8 mouse cellular contexts compared by ENCODE assay signal in the genomic region with DNA sequence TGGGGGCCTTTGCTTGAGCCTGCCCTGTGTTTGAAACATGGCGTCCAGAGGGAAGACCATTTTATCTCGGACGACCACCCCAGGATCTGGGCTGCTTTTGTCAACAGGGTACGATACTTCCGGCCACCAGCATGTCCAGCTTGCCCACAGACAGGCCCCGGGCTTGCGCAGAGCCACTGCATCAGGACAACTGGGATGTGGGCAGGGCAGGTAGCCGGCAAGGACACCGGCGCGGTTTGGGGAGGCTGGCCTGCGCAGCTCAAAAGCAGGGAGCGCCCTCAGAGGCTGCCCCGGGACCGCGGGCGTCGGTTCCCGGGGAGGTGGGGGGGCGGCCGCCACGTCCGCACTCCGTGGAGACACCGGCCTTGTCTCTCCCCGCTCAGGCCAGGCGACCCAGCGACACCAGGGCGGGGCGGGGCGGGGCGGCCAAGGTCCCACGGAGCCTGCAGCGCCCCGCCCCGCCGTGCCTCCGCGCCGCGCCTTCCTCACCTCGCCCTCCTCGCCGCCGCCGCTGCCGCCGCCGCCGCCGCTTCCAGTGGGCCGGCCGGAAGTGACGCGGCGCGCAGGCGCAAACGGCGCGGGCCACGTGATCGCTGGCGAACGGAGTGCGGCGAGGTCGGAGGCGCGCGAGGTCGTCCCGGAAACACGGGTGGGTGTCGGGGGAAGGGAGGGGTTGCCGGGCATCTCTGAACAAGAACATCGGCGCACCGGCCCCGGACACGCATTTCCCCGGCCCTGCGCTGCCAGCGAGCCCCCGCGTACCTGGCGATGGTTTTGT. TPM values are rescaled to one million over a fixed set of nuclear protein-coding genes. Genes with fewer than 3 reads are reported as not detected.
DNase-seq lines count a peak whose midpoint lies in the region; ATAC-seq and TF ChIP-seq lines count a peak whose summit lies in the region.

TSS of gene Mcrip1 (minus strand) at position 560 of the 778 bp plus-strand sequence.

- peak; percentile 82; the same call in 1 of the 2 replicates for ATAC-seq in cerebellum, adult (ENCODE audit: insufficient number of reproducible peaks, low FRiP score, low TSS enrichment)
- peak; percentile 94 for ATAC-seq in forebrain, embryonic 13.5 days
- ATAC-seq in heart, postnatal 0 days (ENCODE audit: insufficient read depth, low read depth), result peak; percentile 89
- ATAC-seq in liver, embryonic 15.5 days (ENCODE audit: insufficient read depth), result peak; percentile 92
- peak; percentile 87 for ATAC-seq in neural tube, embryonic 11.5 days (ENCODE audit: insufficient read depth, low FRiP score, low TSS enrichment)
- ATAC-seq in stomach, embryonic 16.5 days (ENCODE audit: insufficient read depth, low FRiP score), result peak; percentile 89

- peak within 1 kb of the TSS; percentile 33; the same call in 1 of the 2 replicates for H3K27ac ChIP-seq in ES-Bruce4 (ENCODE audit: insufficient read depth, low read length)
- peak within 1 kb of the TSS; percentile 81 for H3K27ac ChIP-seq in forebrain, embryonic 13.5 days
- peak within 1 kb of the TSS; percentile 95 for H3K27ac ChIP-seq in heart, postnatal 0 days (ENCODE audit: low read depth)
- peak within 1 kb of the TSS; percentile 95 for H3K27ac ChIP-seq in liver, embryonic 15.5 days (replicated peaks)
- H3K27ac ChIP-seq in neural tube, embryonic 11.5 days (ENCODE audit: low read depth, low read length), result peak within 1 kb of the TSS; percentile 78
- peak within 1 kb of the TSS; percentile 98 for H3K27ac ChIP-seq in stomach, embryonic 16.5 days (ENCODE audit: low read length)

- peak within 1 kb of the TSS; percentile 94 for H3K4me2 ChIP-seq in forebrain, embryonic 13.5 days
- H3K4me2 ChIP-seq in heart, postnatal 0 days (ENCODE audit: low read depth, low read length), result peak within 1 kb of the TSS; percentile 92
- peak within 1 kb of the TSS; percentile 97 for H3K4me2 ChIP-seq in liver, embryonic 15.5 days
- H3K4me2 ChIP-seq in neural tube, embryonic 11.5 days (ENCODE audit: low read depth), result peak within 1 kb of the TSS; percentile 97
- peak within 1 kb of the TSS; percentile 96 for H3K4me2 ChIP-seq in stomach, embryonic 16.5 days (ENCODE audit: low read depth, low read length)

- no peaks in the 10 kb centered on the region for H3K4me1 ChIP-seq in ES-Bruce4 (ENCODE audit: control insufficient read depth, insufficient read depth, low read length)
- H3K4me1 ChIP-seq in forebrain, embryonic 13.5 days, result peaks cover 28% of the 10 kb centered on the region
- peaks cover 22% of the 10 kb centered on the region for H3K4me1 ChIP-seq in heart, postnatal 0 days (ENCODE audit: control insufficient read depth, insufficient read depth)
- peaks cover 41% of the 10 kb centered on the region for H3K4me1 ChIP-seq in liver, embryonic 15.5 days (replicated peaks)
- peaks cover 14% of the 10 kb centered on the region for H3K4me1 ChIP-seq in neural tube, embryonic 11.5 days (ENCODE audit: control insufficient read depth, insufficient read depth, low read length)
- peaks cover 18% of the 10 kb centered on the region for H3K4me1 ChIP-seq in stomach, embryonic 16.5 days (ENCODE audit: control insufficient read depth, insufficient read depth, low read length)

- H3K27me3 ChIP-seq in ES-Bruce4 (ENCODE audit: control insufficient read depth, insufficient read depth, low read length, poor library complexity, severe bottlenecking), result no peaks in the 10 kb centered on the region
- H3K27me3 ChIP-seq in forebrain, embryonic 13.5 days, result no peaks in the 10 kb centered on the region
- H3K27me3 ChIP-seq in heart, postnatal 0 days (ENCODE audit: control insufficient read depth, insufficient read depth, low read length), result no peaks in the 10 kb centered on the region
- no peaks in the 10 kb centered on the region for H3K27me3 ChIP-seq in liver, embryonic 15.5 days
- H3K27me3 ChIP-seq in neural tube, embryonic 11.5 days (ENCODE audit: control insufficient read depth, insufficient read depth, low read length), result no peaks in the 10 kb centered on the region
- no peaks in the 10 kb centered on the region for H3K27me3 ChIP-seq in stomach, embryonic 16.5 days (ENCODE audit: control insufficient read depth, insufficient read depth, low read length)

- no peak for TF ChIP-seq CTCF in ES-Bruce4 (IDR thresholded peaks at IDR 0.05; ENCODE audit: low read depth, low read length)
- no peak for TF ChIP-seq CTCF in heart, postnatal 0 days (IDR thresholded peaks at IDR 0.05; ENCODE audit: low read depth)

- peak; percentile 89 for DNase-seq in heart, postnatal 0 days (ENCODE audit: low spot score)
- peak; percentile 96 to 97 for DNase-seq in kidney, postnatal 4 days
- peak; percentile 94 for DNase-seq in neural tube, embryonic 11.5 days (ENCODE audit: low spot score)

- WGBS in forebrain, embryonic 13.5 days, result 1% methylated on average over 52 of the region's 87 CpGs
- under 1% methylated on average over 72 of the region's 87 CpGs for whole genome bisulfite sequencing in heart, postnatal 0 days
- WGBS in liver, embryonic 15.5 days (ENCODE audit: insufficient replicate concordance), result under 1% methylated on average over 83 of the region's 87 CpGs
- under 1% methylated on average over 84 of the region's 87 CpGs for WGBS in neural tube, embryonic 11.5 days
- under 1% methylated on average over 87 of the region's 87 CpGs for WGBS in stomach, embryonic 16.5 days

- TF ChIP-seq EP300 in ES-Bruce4 (IDR thresholded peaks at IDR 0.05; ENCODE audit: insufficient read depth, low read depth, low read length), result no peak
- no peak for TF ChIP-seq EP300 in heart, postnatal 0 days (IDR thresholded peaks at IDR 0.05; ENCODE audit: low read depth)

- peak within 1 kb of the TSS; percentile 81 for H3K9ac ChIP-seq in ES-Bruce4 (ENCODE audit: low read depth, poor library complexity, severe bottlenecking)
- peak within 1 kb of the TSS; percentile 98 for H3K9ac ChIP-seq in forebrain, embryonic 13.5 days
- peak within 1 kb of the TSS; percentile 97 for H3K9ac ChIP-seq in heart, postnatal 0 days (replicated peaks; ENCODE audit: low read depth, low read length)
- H3K9ac ChIP-seq in liver, embryonic 15.5 days, result peak within 1 kb of the TSS; percentile 91
- H3K9ac ChIP-seq in neural tube, embryonic 11.5 days (ENCODE audit: low read length), result peak within 1 kb of the TSS; percentile 96
- peak within 1 kb of the TSS; percentile 99 for H3K9ac ChIP-seq in stomach, embryonic 16.5 days (ENCODE audit: low read length)

- TF ChIP-seq POLR2A in ES-Bruce4 (IDR thresholded peaks at IDR 0.05; ENCODE audit: insufficient read depth, low read length), result no peak

- no peaks in the 10 kb centered on the region for H3K9me3 ChIP-seq in ES-Bruce4 (replicated peaks; ENCODE audit: control insufficient read depth, insufficient read depth, low read length, poor library complexity, severe bottlenecking)
- no peaks in the 10 kb centered on the region for H3K9me3 ChIP-seq in forebrain, embryonic 13.5 days (replicated peaks)
- H3K9me3 ChIP-seq in heart, postnatal 0 days (replicated peaks; ENCODE audit: control insufficient read depth, low read length), result no peaks in the 10 kb centered on the region
- H3K9me3 ChIP-seq in liver, embryonic 15.5 days (replicated peaks), result no peaks in the 10 kb centered on the region
- H3K9me3 ChIP-seq in neural tube, embryonic 11.5 days (ENCODE audit: control insufficient read depth, low read length), result no peaks in the 10 kb centered on the region
- no peaks in the 10 kb centered on the region for H3K9me3 ChIP-seq in stomach, embryonic 16.5 days (replicated peaks; ENCODE audit: control insufficient read depth, low read length)

- H3K36me3 ChIP-seq in ES-Bruce4 (ENCODE audit: control insufficient read depth, insufficient read depth, low read length, poor library complexity, severe bottlenecking), result 0 out of 2 replicates have a peak, but pooled peaks cover 2% of the 10 kb centered on the region
- H3K36me3 ChIP-seq in forebrain, embryonic 13.5 days (ENCODE audit: poor library complexity, severe bottlenecking), result peaks cover 19% of the 10 kb centered on the region
- H3K36me3 ChIP-seq in heart, postnatal 0 days (replicated peaks; ENCODE audit: control insufficient read depth, insufficient read depth, low read length), result peaks cover 4% of the 10 kb centered on the region
- peaks cover 3% of the 10 kb centered on the region; the same call in 1 of the 2 replicates for H3K36me3 ChIP-seq in liver, embryonic 15.5 days (replicated peaks)
- H3K36me3 ChIP-seq in neural tube, embryonic 11.5 days (ENCODE audit: control insufficient read depth, insufficient read depth, low read length), result peaks cover 3% of the 10 kb centered on the region; the same call in 1 of the 2 replicates
- H3K36me3 ChIP-seq in stomach, embryonic 16.5 days (ENCODE audit: control insufficient read depth, insufficient read depth, low read length), result no peaks in the 10 kb centered on the region

- peak within 1 kb of the TSS; percentile 96 for H3K4me3 ChIP-seq in ES-Bruce4 (ENCODE audit: low read depth, low read length)
- peak within 1 kb of the TSS; percentile 99 for H3K4me3 ChIP-seq in forebrain, embryonic 13.5 days
- peak within 1 kb of the TSS; percentile 94 for H3K4me3 ChIP-seq in heart, postnatal 0 days (ENCODE audit: low read depth, low read length)
- H3K4me3 ChIP-seq in liver, embryonic 15.5 days (replicated peaks), result peak within 1 kb of the TSS; percentile 80
- H3K4me3 ChIP-seq in neural tube, embryonic 11.5 days (ENCODE audit: low read depth, low read length), result peak within 1 kb of the TSS; percentile 99
- H3K4me3 ChIP-seq in stomach, embryonic 16.5 days (replicated peaks; ENCODE audit: low read length), result peak within 1 kb of the TSS; percentile 96

RNA-seq across cellular contexts. Expression of gene Mcrip1, which starts in this region (rescaled TPM):
- polyA plus RNA-seq in ES-Bruce4 (2011; ENCODE audit: insufficient read depth, insufficient read length, low read depth, missing spikeins), result 46.4 and 53.4 TPM in 2 replicates
- polyA plus RNA-seq in forebrain, embryonic 13.5 days (2015; fragmentation: Nextera tagmentation; extraction: Ambion mirVana), result 228 and 240 TPM in 2 replicates
- total RNA-seq in heart, postnatal 0 days (2014; rRNA removed; ENCODE audit: low replicate concordance), result 66.9 and 93.5 TPM in 2 replicates
- 136 and 138 TPM in 2 replicates for polyA plus RNA-seq in heart, postnatal 0 days (2015; fragmentation: Nextera tagmentation; extraction: Ambion mirVana)
- polyA plus RNA-seq in liver, embryonic 15.5 days (2015; fragmentation: Nextera tagmentation; extraction: Ambion mirVana), result 41.8 and 47.6 TPM in 2 replicates
- 244 and 251 TPM in 2 replicates for polyA plus RNA-seq in neural tube, embryonic 11.5 days (2014; fragmentation: Nextera tagmentation; extraction: Ambion mirVana)
- polyA plus RNA-seq in stomach, embryonic 16.5 days (2015; fragmentation: Nextera tagmentation; extraction: Ambion mirVana), result 152 and 171 TPM in 2 replicates

Comparison
In these comparisons a context has a peak if more than half of its experiments do, and no peak if none do; other contexts are left out.
1. Peak in every context shown above with its lines: DNase-seq, ATAC-seq, H3K4me3 ChIP-seq and H3K27ac ChIP-seq.
2. H3K27ac ChIP-seq: peak in every context shown above with its lines; median percentile 98 in stomach, embryonic 16.5 days; 95 in heart, postnatal 0 days; 95 in liver, embryonic 15.5 days; 81 in forebrain, embryonic 13.5 days; 78 in neural tube, embryonic 11.5 days; 33 in ES-Bruce4.